Mouse (Mus musculus): Measurements from ENCODE around the gene Ttll5. TPM values are rescaled to one million over a fixed set of nuclear protein-coding genes. Genes with fewer than 3 reads are reported as not detected.

Gene Ttll5
- total RNA-seq, 2 experiments from 2014 or later: 47.2 to 51.8 TPM

GRCm38 (mm10) chr12:85912712-85913504 lies 88.4 kb downstream of the Ttll5 start:
- no peak for DNase-seq (ENCODE audit: low spot score in 2 of 2)

- no peak for DNase-seq (ENCODE audit: low spot score in 2 of 2)
Measured at GRCm38 (mm10) chr12:85926897-85927296, 102.4 kb downstream of the Ttll5 start.

GRCm38 (mm10) chr12:85928513-85928912 lies 104.1 kb downstream of the Ttll5 start:
- DNase-seq (ENCODE audit: low spot score in 2 of 2): no peak

GRCm38 (mm10) chr12:85929711-85930110 lies 105.3 kb downstream of the Ttll5 start:
- DNase-seq (ENCODE audit: low spot score in 2 of 2): no peak

DNA sequence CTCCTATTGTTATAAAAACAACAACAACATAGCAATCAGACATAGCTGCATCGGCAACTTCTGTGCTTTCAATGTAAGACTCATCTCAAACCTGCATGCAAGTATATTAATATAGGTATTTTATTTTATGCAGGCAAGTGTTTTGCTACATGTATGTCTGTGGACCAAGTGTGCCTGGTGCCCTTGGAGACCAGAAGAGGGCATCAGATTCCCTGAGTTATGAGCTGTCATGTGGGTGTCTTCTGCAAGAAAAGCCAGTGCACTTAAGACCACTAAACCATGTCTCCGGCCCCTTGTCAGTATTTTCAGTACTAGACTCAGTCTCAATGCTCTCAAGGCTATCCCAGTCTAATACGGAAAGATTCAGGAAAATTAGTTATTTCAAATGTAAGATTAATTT lies 106.3 kb downstream of the Ttll5 start:
- DNase-seq (ENCODE audit: low spot score in 2 of 2): no peak

DNA sequence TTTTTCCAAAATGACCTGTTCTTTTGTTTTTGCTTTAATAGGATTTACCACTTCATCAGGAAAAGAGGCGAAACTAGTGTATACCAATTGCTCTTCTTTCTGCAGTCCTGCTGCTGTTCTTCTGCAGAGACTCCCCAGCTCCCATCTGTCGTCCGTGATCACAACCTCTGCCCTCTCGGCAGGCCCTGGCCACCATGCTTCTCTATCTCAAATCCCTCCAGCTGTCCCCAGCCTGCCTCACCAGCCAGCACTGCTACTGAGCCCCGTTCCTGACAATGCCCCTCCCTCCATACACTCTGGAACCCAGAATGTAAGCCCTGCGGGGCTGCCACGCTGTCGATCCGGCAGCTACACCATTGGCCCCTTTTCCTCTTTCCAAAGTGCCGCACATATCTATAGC lies 108.8 kb downstream of the Ttll5 start:
- DNase-seq (ENCODE audit: low spot score in 2 of 2): no peak

GRCm38 (mm10) chr12:85937384-85937783 lies 112.9 kb downstream of the Ttll5 start:
- no peak for DNase-seq (ENCODE audit: low spot score in 2 of 2)

- no peak for DNase-seq (ENCODE audit: low spot score in 2 of 2)
Measured at GRCm38 (mm10) chr12:85943456-85943855, 119.0 kb downstream of the Ttll5 start.

DNA sequence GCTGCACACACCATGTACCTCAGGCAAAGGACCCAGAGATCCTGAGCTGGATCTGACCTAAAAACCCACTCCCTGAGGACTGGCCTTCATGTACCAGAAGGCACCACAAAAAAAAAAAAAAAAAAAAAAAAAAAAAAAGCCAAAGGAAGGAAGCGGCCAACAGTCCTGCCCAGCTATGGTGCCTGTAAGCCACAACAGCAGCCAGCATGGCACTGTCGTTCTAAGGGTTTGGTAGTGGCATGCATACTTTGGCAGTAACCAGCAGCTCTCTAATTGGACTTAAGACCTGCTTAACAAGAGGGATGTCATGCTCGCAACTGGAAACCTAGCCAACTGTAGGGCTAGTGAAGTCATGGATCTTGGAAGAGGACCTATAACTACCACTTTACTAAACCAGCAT lies 120.0 kb downstream of the Ttll5 start:
- no peak for DNase-seq (ENCODE audit: low spot score in 2 of 2)

DNA sequence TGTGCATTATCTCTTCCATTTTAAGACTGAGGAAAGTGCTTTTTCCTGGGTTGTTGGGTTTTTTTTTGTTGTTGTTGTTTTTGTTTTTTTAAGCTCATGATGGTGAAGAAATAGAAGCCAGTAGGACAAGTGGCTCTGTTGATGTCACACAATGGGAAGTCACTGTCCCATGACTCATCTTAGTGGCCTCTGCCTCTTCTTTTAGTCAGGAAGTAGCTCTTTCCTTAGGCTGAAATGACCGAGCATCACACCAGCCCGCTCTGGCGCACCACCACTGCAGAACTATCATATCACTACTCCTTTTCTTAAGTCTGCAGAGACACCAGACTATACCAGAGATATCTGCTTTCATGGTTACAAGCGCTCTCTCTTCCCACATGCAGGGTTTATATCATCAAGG lies 122.7 kb downstream of the Ttll5 start:
- no peak for DNase-seq (ENCODE audit: low spot score in 2 of 2)

DNA sequence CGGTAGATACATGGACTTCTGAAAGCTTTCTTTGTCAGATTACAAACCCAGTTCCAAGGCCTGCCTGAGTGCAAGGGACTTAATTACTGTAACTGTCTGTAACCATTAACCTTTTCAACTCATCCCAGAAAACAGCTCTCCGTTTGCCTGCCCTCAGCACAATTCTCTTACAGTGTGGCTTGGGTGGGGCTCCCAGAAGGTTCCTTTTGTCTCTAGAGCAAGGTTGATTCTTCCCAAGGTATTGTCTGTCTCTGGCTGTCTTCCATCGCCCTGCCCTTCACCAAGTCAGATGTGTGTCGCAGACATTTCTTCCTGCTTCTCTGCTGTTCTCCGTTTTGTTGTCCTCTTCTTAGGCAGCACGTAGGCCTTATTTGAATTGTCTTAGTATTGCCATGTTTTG lies 125.2 kb downstream of the Ttll5 start:
- DNase-seq (ENCODE audit: low spot score in 2 of 2): no peak

- no peak for DNase-seq (ENCODE audit: low spot score in 2 of 2)
Measured at GRCm38 (mm10) chr12:85950371-85950770, 125.9 kb downstream of the Ttll5 start.

- no peak for DNase-seq (ENCODE audit: low spot score in 2 of 2)
Measured at GRCm38 (mm10) chr12:85951036-85951435, 126.6 kb downstream of the Ttll5 start.

- DNase-seq (ENCODE audit: low spot score in 2 of 2): no peak
Measured at GRCm38 (mm10) chr12:85951822-85952221, 127.4 kb downstream of the Ttll5 start.

GRCm38 (mm10) chr12:85952349-85952748 lies 127.9 kb downstream of the Ttll5 start:
- no peak for DNase-seq (ENCODE audit: low spot score in 2 of 2)

- DNase-seq (ENCODE audit: low spot score in 2 of 2): no peak
Measured at GRCm38 (mm10) chr12:85954167-85954566, 129.7 kb downstream of the Ttll5 start.

DNA sequence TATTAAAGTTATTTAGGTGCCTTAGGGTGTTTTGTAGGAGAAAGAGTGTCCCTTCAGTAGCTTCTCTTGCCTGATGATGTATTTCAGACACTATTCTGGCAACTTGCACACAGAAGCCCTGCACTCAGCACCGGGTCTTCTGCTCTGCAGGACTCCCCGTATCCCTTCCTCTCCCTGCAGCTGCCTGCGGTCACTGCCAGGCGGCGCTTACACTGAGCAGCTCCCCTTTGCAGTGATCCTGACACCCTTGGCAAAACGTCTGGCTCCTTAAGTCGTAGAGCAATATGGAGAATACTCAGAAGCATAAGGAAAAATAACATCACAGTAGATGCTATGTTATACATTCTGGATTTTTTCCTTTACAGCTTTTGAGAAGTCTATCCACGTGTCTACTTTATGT lies 130.6 kb downstream of the Ttll5 start:
- no peak for DNase-seq (ENCODE audit: low spot score in 2 of 2)

GRCm38 (mm10) chr12:85955690-85956089 lies 131.2 kb downstream of the Ttll5 start:
- DNase-seq (ENCODE audit: low spot score in 2 of 2): no peak

DNA sequence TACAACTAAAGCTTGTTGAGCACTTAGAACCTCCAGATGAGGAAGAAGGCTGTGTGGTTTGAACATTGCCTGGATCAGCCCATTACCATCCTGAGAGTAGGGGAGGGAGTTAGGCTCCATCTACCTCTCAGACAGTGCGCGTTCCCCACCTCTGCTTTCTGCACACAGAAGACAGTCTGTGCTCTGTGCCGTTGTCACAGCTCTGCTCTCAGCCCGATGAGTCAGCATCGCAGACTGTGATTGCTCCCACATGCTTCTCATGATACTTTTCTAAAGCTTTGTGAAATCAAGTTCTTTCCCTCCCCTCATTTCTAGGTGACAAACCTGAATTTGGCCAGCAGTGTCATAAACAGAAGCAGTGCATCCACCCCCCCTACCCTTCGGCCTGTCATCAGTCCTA lies 131.8 kb downstream of the Ttll5 start:
- DNase-seq (ENCODE audit: low spot score in 2 of 2): peak; percentile 81 to 89

GRCm38 (mm10) chr12:85958460-85958859 lies 134.0 kb downstream of the Ttll5 start:
- no peak for DNase-seq (ENCODE audit: low spot score in 2 of 2)

DNA sequence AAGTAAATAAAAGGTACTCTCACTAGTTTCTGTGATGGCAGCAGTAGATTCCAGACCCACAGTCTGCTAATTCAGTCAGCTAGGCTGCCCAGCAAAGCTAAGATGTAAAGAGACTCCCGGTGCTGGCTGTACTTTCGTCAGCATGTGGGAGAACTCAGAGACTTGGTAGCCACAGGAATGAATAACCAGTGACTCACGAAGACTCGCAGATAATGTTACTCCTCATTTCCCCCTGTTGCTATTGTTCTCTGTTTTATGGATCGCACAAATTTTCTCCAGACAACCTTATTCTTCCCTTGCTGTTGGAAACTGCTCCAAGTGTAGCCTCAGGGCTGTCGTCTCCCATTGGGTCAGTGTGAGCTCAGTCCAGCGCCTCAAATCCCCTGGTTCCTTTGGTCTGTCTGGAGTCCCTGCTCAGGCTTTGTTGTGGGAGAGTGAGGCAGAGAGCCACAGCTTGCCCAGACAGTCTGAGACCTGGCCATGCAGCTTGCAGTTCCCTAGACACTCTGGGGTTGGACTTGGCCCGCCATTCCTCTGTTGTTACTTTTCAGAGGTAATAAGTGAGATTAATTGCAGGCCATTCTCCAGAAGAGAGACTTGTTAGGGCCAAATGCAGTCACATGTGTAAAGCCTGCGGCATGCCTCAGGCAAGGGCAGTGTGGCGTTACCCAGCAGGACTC lies 135.5 kb downstream of the Ttll5 start:
- DNase-seq (ENCODE audit: low spot score in 2 of 2): no peak

DNA sequence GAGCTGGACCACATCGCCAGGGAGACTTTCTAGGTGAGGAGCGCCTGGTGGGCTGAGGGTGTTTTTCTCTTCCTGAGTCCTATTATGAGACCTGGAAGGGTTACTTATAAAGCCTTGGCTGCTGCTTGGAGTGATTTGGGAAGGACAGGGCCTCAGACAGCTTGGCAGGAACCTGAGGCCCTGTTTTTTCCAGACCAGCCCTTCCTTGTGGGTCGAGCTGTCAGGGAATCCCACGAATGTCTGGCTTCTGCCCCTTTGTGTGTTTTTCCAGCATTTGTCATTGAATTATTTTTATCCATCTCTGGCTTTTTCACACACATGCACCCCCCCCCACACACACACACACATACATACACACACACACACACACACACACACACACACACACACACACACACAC lies 136.2 kb downstream of the Ttll5 start:
- DNase-seq (ENCODE audit: low spot score in 2 of 2): no peak

DNA sequence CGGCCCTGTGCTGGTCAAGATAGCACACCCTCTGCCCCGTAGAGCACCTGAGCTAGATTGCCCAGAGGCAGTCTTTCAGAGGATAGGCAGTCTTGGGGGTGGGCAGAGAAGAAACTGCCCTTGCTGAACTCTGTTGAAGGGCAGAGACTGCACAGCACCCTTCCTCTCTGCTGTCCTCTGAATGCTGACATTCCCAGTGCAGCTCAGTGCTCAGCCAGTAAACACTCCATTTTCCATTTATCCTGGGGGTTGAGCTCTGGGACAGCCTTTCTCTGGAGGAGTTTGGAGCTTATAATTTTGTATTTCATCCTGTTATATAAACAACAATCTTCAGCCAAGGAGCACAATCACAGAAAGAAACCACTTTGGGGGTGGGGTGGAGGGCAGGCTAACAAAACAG lies 138.7 kb downstream of the Ttll5 start:
- no peak for DNase-seq (ENCODE audit: low spot score in 2 of 2)

All from layer of hippocampus, adult 18-20 months (tissue).